Mouse (Mus musculus) MEL (cell line): ENCODE measurements around the gene Stat6. TPM values are rescaled to one million over a fixed set of nuclear protein-coding genes. Genes with fewer than 3 reads are reported as not detected.

Experiments used
- DNase-seq: peaks from one replicate; pipeline ENCODE4 v3.0.0; 2011; ENCODE audit warnings: low read depth, low spot score
- H3K27ac ChIP-seq: 2 replicates; pipeline ENCODE4 v1.5.1; 2012; ENCODE audit warnings: low read depth, mild to moderate bottlenecking, control low read depth, low read length, moderate library complexity; ENCODE audit not compliant: control insufficient read depth
- H3K27me3 ChIP-seq, 2 experiments: fragments of 150-350 bp in 1 of 2; sonication (generic) in 1 of 2; 2 replicates each; pipeline ENCODE4 v1.6.1; 2012; ENCODE audit warnings: low read length in 2 of 2, mild to moderate bottlenecking in 2 of 2, improper control_type of control experiment in 1 of 2, moderate library complexity in 1 of 2; ENCODE audit not compliant: insufficient read depth in 2 of 2, control insufficient read depth in 1 of 2
- H3K36me3 ChIP-seq, 2 experiments: 2 replicates each; pipeline ENCODE4 v1.6.1; 2012 to 2014; ENCODE audit warnings: low read length in 2 of 2, improper control_type of control experiment in 1 of 2, inconsistent platforms in 1 of 2, mild to moderate bottlenecking in 1 of 2; ENCODE audit not compliant: insufficient read depth in 2 of 2, control insufficient read depth in 1 of 2
- H3K4me1 ChIP-seq, 2 experiments: fragments of 150-350 bp in 1 of 2; sonication (generic) in 1 of 2; 2 replicates each; pipeline ENCODE4 v1.6.1; 2012; ENCODE audit warnings: low read length in 2 of 2, improper control_type of control experiment in 1 of 2, mild to moderate bottlenecking in 1 of 2; ENCODE audit not compliant: insufficient read depth in 2 of 2, control insufficient read depth in 1 of 2
- H3K4me3 ChIP-seq, 2 experiments: fragments of 150-350 bp in 1 of 2; sonication (generic) in 1 of 2; 2 replicates each; pipeline ENCODE4 v1.5.1; 2012; ENCODE audit warnings: low read depth in 2 of 2, low read length in 2 of 2, mild to moderate bottlenecking in 2 of 2, moderate library complexity in 2 of 2, control low read depth in 1 of 2, improper control_type of control experiment in 1 of 2; ENCODE audit not compliant: control insufficient read depth in 1 of 2, insufficient read depth in 1 of 2
- H3K79me2 ChIP-seq: 2 replicates; pipeline ENCODE4 v1.6.1; 2012; ENCODE audit warnings: mild to moderate bottlenecking, low read length, moderate library complexity; ENCODE audit not compliant: control insufficient read depth, poor library complexity, insufficient read depth
- H3K9ac ChIP-seq: 2 replicates; pipeline ENCODE4 v1.6.1; 2012; ENCODE audit warnings: low read depth, mild to moderate bottlenecking, control low read depth, low read length, moderate library complexity; ENCODE audit not compliant: control insufficient read depth, poor library complexity, severe bottlenecking
- H3K9me3 ChIP-seq: fragments of 150-350 bp; sonication (generic); replicated peaks from 2 replicates; pipeline ENCODE4 v1.6.1; 2012; ENCODE audit warnings: mild to moderate bottlenecking, low read length, improper control_type of control experiment, moderate library complexity; ENCODE audit not compliant: insufficient read depth
- BHLHE40 ChIP-seq: IDR thresholded peaks from 2 replicates; pipeline ENCODE4 v1.6.1; 2012; ENCODE audit warnings: low read depth, mild to moderate bottlenecking, inconsistent platforms, low read length, improper control_type of control experiment, borderline replicate concordance
- CTCF ChIP-seq, 3 experiments: IDR thresholded peaks in 2 of 3; conservative IDR thresholded peaks in 1 of 3; 2 replicates each; pipeline ENCODE4 v1.5.1; 2011 to 2012; ENCODE audit warnings: low read length in 3 of 3, low read depth in 2 of 3, mild to moderate bottlenecking in 2 of 3, improper control_type of control experiment in 1 of 3, inconsistent platforms in 1 of 3, mixed read lengths in 1 of 3, moderate library complexity in 1 of 3; ENCODE audit not compliant: control insufficient read depth in 1 of 3, insufficient read depth in 1 of 3, poor library complexity in 1 of 3, severe bottlenecking in 1 of 3
- EP300 ChIP-seq, 2 experiments: IDR thresholded peaks; 2 replicates each; pipeline ENCODE4 v1.6.1; 2011; ENCODE audit warnings: improper control_type of control experiment in 2 of 2, low read length in 2 of 2, low read depth in 1 of 2, mild to moderate bottlenecking in 1 of 2
- ETS1 ChIP-seq: IDR thresholded peaks from 2 replicates; pipeline ENCODE4 v1.6.1; 2012; ENCODE audit warnings: low read depth, mild to moderate bottlenecking, inconsistent platforms, low read length, improper control_type of control experiment, moderate library complexity
- GATA1 ChIP-seq: IDR thresholded peaks from 2 replicates; pipeline ENCODE4 v1.6.1; 2011; ENCODE audit warnings: low read depth, low read length, improper control_type of control experiment
- HCFC1 ChIP-seq: IDR thresholded peaks from 2 replicates; pipeline ENCODE4 v1.6.1; 2012; ENCODE audit warnings: low read depth, mild to moderate bottlenecking, inconsistent platforms, low read length, improper control_type of control experiment, moderate library complexity
- JUND ChIP-seq: IDR thresholded peaks from 2 replicates; pipeline ENCODE4 v1.6.1; 2011; ENCODE audit warnings: low read depth, mild to moderate bottlenecking, improper control_type of control experiment, low read length
- MAFK ChIP-seq: IDR thresholded peaks from 2 replicates; pipeline ENCODE4 v1.6.1; 2011; ENCODE audit warnings: low read depth, mild to moderate bottlenecking, low read length, improper control_type of control experiment, borderline replicate concordance
- MAX ChIP-seq: IDR thresholded peaks from 2 replicates; pipeline ENCODE4 v1.6.1; 2011; ENCODE audit warnings: low read length, improper control_type of control experiment
- MAZ ChIP-seq: IDR thresholded peaks from 2 replicates; pipeline ENCODE4 v1.6.1; 2012; ENCODE audit warnings: low read depth, mild to moderate bottlenecking, inconsistent platforms, low read length, improper control_type of control experiment
- MXI1 ChIP-seq: IDR thresholded peaks from 2 replicates; pipeline ENCODE4 v1.6.1; 2011; ENCODE audit warnings: mild to moderate bottlenecking, low read depth, low read length, improper control_type of control experiment
- MYC ChIP-seq: IDR thresholded peaks from 2 replicates; pipeline ENCODE4 v1.6.1; 2011; ENCODE audit warnings: low read depth, mild to moderate bottlenecking, low read length, improper control_type of control experiment, moderate library complexity
- NELFE ChIP-seq: IDR thresholded peaks from 2 replicates; pipeline ENCODE4 v1.6.1; 2011; ENCODE audit warnings: low read depth, low read length, improper control_type of control experiment
- RCOR1 ChIP-seq: IDR thresholded peaks from 2 replicates; pipeline ENCODE4 v1.6.1; 2012; ENCODE audit warnings: low read depth, mild to moderate bottlenecking, inconsistent platforms, low read length, improper control_type of control experiment
- USF1 ChIP-seq: IDR thresholded peaks from 2 replicates; pipeline ENCODE4 v1.6.1; 2014; ENCODE audit warnings: low read depth, mild to moderate bottlenecking, inconsistent platforms, low read length, improper control_type of control experiment, moderate library complexity
- ZC3H11A ChIP-seq: IDR thresholded peaks from 2 replicates; pipeline ENCODE4 v1.6.1; 2012; ENCODE audit warnings: low read depth, mild to moderate bottlenecking, inconsistent platforms, low read length, improper control_type of control experiment
- ZKSCAN1 ChIP-seq: IDR thresholded peaks from 2 replicates; pipeline ENCODE4 v1.6.1; 2012; ENCODE audit warnings: low read depth, mild to moderate bottlenecking, inconsistent platforms, low read length, improper control_type of control experiment, moderate library complexity
- ZNF384 ChIP-seq: IDR thresholded peaks from 2 replicates; pipeline ENCODE4 v1.6.1; 2012; ENCODE audit warnings: low read depth, mild to moderate bottlenecking, inconsistent platforms, low read length, improper control_type of control experiment
- polyA plus RNA-seq, 2 experiments: library from polyadenylated mRNA; stranded (reverse) in 1 of 2; unstranded in 1 of 2; fragments of >175 nt in 1 of 2; fragments of >200 nt in 1 of 2; gene quantifications; 2 replicates each; pipeline versions ENCODE4 v1.2.1 to v1.2.4; 2012; ENCODE audit warnings: low replicate concordance in 2 of 2, low read depth in 1 of 2; ENCODE audit not compliant: insufficient read length in 2 of 2, insufficient read depth in 1 of 2, missing spikeins in 1 of 2
- total RNA-seq: library from RNA; depleted of rRNA; stranded (reverse); fragments of 300-350 nt; gene quantifications from 2 replicates; pipeline ENCODE4 v1.2.3, GENCODE M21; 2012

Gene Stat6
- total and polyA plus RNA-seq, 3 experiments, result 34.9 to 50.2 TPM; not detected in 1

GRCm38 (mm10) chr10:127670185-127670584 lies 27.4 kb downstream of the Stat6 start:
- Histone ChIP-seq H3K9me3 (no peaks in the 10 kb centered on the region), H3K27me3 (no peaks in the 10 kb centered on the region), H3K4me3 (no peak overlapping the region), H3K36me3 (peaks cover 0 to 20% of the 10 kb centered on the region in 2 experiments; a peak in 2 of 4 replicates), H3K9ac (no peak overlapping the region), H3K4me1 (peaks cover 6 to 24% of the 10 kb centered on the region in 2 experiments), H3K79me2 (peaks cover 12% of the 10 kb centered on the region), H3K27ac (peak overlapping the region; percentile 98)
- DNase-seq, result peak; percentile 70
- TF ChIP-seq USF1 (no peak), HCFC1 (no peak), RCOR1 (no peak), GATA1 (peak; percentile 51), EP300 (IDR thresholded peaks at IDR 0.05; ENCODE audit: low read depth in 1 of 2, low read length in 2 of 2) (peak in 1 of 2 experiments; percentile 34; a peak in 2 of 4 replicates), MXI1 (no peak), NELFE (peak; percentile 15; the same call in 1 of the 2 replicates), CTCF (IDR thresholded peaks at IDR 0.05 in 2 of 3, conservative IDR thresholded peaks at IDR 0.05 in 1 of 3; ENCODE audit: control insufficient read depth in 1 of 3, insufficient read depth in 1 of 3, low read depth in 2 of 3, low read length in 3 of 3, poor library complexity in 1 of 3, severe bottlenecking in 1 of 3) (peak in 2 of 3 experiments; percentile 18 to 21; a peak in 2 of 6 replicates), ZNF384 (no peak), ETS1 (0 out of 2 replicates have a peak, but pooled peaks have one; percentile 24)

GRCm38 (mm10) chr10:127671276-127671675 lies 28.5 kb downstream of the Stat6 start:
- Histone ChIP-seq H3K4me3 (no peak overlapping the region), H3K36me3 (peaks cover 0 to 16% of the 10 kb centered on the region in 2 experiments; a peak in 2 of 4 replicates), H3K79me2 (peaks cover 2% of the 10 kb centered on the region), H3K27me3 (no peaks in the 10 kb centered on the region), H3K9ac (no peak overlapping the region), H3K9me3 (no peaks in the 10 kb centered on the region), H3K27ac (no peak overlapping the region), H3K4me1 (peaks cover 6 to 20% of the 10 kb centered on the region in 2 experiments)
- TF ChIP-seq CTCF (IDR thresholded peaks at IDR 0.05 in 2 of 3, conservative IDR thresholded peaks at IDR 0.05 in 1 of 3; ENCODE audit: control insufficient read depth in 1 of 3, insufficient read depth in 1 of 3, low read depth in 2 of 3, low read length in 3 of 3, poor library complexity in 1 of 3, severe bottlenecking in 1 of 3) (peak; percentile 48 to 51 (median 48)), EP300 (IDR thresholded peaks at IDR 0.05; ENCODE audit: low read depth in 1 of 2, low read length in 2 of 2) (no peak)
- peak; percentile 58 for DNase-seq

- Histone ChIP-seq H3K9me3 (no peaks in the 10 kb centered on the region), H3K36me3 (peaks cover 0 to 14% of the 10 kb centered on the region in 2 experiments; a peak in 2 of 4 replicates), H3K9ac (no peak overlapping the region), H3K27me3 (no peaks in the 10 kb centered on the region), H3K27ac (no peak overlapping the region), H3K79me2 (peaks cover 3% of the 10 kb centered on the region; the same call in 1 of the 2 replicates), H3K4me3 (no peak overlapping the region), H3K4me1 (peaks cover 6 to 18% of the 10 kb centered on the region in 2 experiments)
- DNase-seq, result no peak
- TF ChIP-seq ZC3H11A, result no peak
- TF ChIP-seq BHLHE40, result no peak
- TF ChIP-seq MAFK, result no peak
- no peak for TF ChIP-seq ZKSCAN1
- TF ChIP-seq MXI1, result no peak
- no peak for TF ChIP-seq MAX
- TF ChIP-seq MYC, result no peak
- no peak for TF ChIP-seq MAZ
- TF ChIP-seq HCFC1, result no peak
- TF ChIP-seq JUND, result no peak
These were observed 31.4 kb downstream of the Stat6 start for GRCm38 (mm10) chr10:127674046-127674655.
